Mouse (Mus musculus) heart, embryonic 12.5 days (tissue): Measurements from ENCODE around the gene Pram1. TPM values are rescaled to one million over a fixed set of nuclear protein-coding genes. Genes with fewer than 3 reads are reported as not detected.
A peak's percentile ranks its signal among the peaks of the same experiment; 100 is the strongest.

Experiments used
- ATAC-seq: fragments of 200-750 bp; cut with Nextera tagmentation; 2 replicates; pipeline ENCODE4 v1.8.0; 2017; ENCODE audit warnings: moderate TSS enrichment, moderate library complexity; ENCODE audit not compliant: insufficient number of reproducible peaks, low FRiP score
- H3K27ac ChIP-seq: fragments of 300-500 bp; sonication (generic); 2 replicates; pipeline ENCODE4 v1.5.1; 2016; ENCODE audit warnings: mild to moderate bottlenecking, moderate library complexity; ENCODE audit not compliant: poor library complexity, severe bottlenecking
- H3K27me3 ChIP-seq: fragments of 300-500 bp; sonication (generic); replicated peaks from 2 replicates; pipeline ENCODE4 v1.6.1; 2016; ENCODE audit warnings: mild to moderate bottlenecking, moderate library complexity
- H3K36me3 ChIP-seq: fragments of 300-500 bp; sonication (generic); 2 replicates; pipeline ENCODE4 v1.6.1; 2016; ENCODE audit warnings: mild to moderate bottlenecking, moderate library complexity
- H3K4me1 ChIP-seq: fragments of 300-500 bp; sonication (generic); replicated peaks from 2 replicates; pipeline ENCODE4 v1.6.1; 2016; ENCODE audit warnings: mild to moderate bottlenecking
- H3K4me2 ChIP-seq: fragments of 300-500 bp; sonication (generic); 2 replicates; pipeline ENCODE4 v1.6.1; 2016; ENCODE audit warnings: mild to moderate bottlenecking, moderate library complexity
- H3K4me3 ChIP-seq: fragments of 300-500 bp; sonication (generic); 2 replicates; pipeline ENCODE4 v1.5.1; 2016; ENCODE audit warnings: mild to moderate bottlenecking
- H3K9ac ChIP-seq: fragments of 300-500 bp; sonication (generic); 2 replicates; pipeline ENCODE4 v1.6.1; 2016; ENCODE audit warnings: mild to moderate bottlenecking, moderate library complexity
- H3K9me3 ChIP-seq: fragments of 300-500 bp; sonication (generic); replicated peaks from 2 replicates; pipeline ENCODE4 v1.6.1; 2016; ENCODE audit warnings: mild to moderate bottlenecking, moderate library complexity
- WGBS: fragments of 180-500 bp; shearing (Covaris S2); methylation state at CpG from one replicate; pipeline ENCODE4 v1.1.7; 2016; 5-methylcytosine and 5-hydroxymethylcytosine counted together
- polyA plus RNA-seq: library from polyadenylated mRNA; unstranded; fragments of >200 nt; fragmentation: Nextera tagmentation; extraction: Ambion mirVana; gene quantifications from 2 replicates; pipeline ENCODE4 v1.2.1, GENCODE M21; 2016

The Pram1 gene
- polyA plus RNA-seq, 1 experiment from 2014 or later = 0.14 TPM

DNA sequence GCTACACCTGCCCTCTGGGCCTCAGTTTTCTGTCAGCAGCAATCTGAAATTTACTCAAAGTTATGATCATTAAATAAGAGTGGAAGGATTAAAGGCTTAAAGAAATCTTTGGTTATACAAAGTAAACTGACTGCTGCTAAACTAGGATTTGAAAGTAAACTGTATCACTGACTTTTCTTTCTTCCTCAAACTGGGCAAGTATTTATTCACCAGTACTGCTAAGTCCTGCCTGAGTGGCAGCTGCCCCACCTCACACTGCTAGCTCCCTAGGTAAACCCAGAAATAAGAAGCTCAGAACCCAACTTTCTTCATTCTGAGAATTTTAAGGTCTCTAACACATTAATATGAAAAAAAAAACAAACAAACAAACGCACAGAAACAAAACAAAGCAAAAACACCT is 36.0 kb downstream of the Pram1 start:
- H3K9ac ChIP-seq = no peak overlapping the region
- peaks cover 11% of the 10 kb centered on the region for H3K4me1 ChIP-seq
- no peak overlapping the region for H3K27ac ChIP-seq
- ATAC-seq = no peak
- H3K27me3 ChIP-seq = no peaks in the 10 kb centered on the region
- no peak overlapping the region for H3K4me3 ChIP-seq
- WGBS = 75% methylated on average over 1 of the region's 1 CpGs
- H3K9me3 ChIP-seq = no peaks in the 10 kb centered on the region
- peaks cover 20% of the 10 kb centered on the region for H3K36me3 ChIP-seq
- H3K4me2 ChIP-seq = no peak overlapping the region

DNA sequence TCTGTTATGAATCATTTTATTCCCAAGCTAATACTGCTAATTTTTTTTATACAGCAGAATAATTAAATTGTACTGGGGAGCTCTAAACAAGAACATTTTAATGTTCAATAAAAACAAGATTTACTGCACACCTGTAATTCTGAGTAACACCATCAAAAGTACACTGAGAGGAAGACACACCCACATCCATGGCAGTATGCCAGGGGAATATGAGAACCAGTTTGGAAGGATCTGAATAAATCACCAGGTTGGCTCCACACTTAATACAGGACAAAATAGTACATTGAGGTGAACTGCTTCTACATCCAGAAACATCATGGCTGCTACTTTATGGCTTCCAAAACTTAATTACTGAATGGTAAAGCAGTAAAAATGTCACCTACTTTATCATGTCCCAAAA is 37.6 kb downstream of the Pram1 start:
- no peak overlapping the region for H3K27ac ChIP-seq

DNA sequence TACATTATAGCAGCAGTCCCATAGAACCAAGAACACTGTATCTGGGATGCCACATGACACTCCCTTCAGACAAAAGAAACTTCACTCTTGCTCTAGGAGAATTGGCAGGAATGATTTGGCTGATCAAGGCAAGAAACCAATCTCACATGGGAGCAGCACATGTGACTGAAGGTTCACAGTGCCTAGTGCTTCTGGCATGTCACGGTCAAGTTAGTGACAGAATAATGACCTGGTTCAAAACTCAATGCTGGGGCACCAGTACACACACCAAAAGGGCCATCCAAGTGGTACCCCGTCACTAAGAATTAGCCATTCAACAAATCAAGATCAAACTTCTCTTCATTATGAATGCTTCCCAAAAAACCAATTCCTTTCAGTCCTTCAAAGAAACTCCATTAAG is 38.2 kb downstream of the Pram1 start:
- Histone ChIP-seq H3K9ac (no peak overlapping the region), H3K4me3 (no peak overlapping the region), H3K27me3 (no peaks in the 10 kb centered on the region), H3K4me1 (peaks cover 15% of the 10 kb centered on the region; the same call in 1 of the 2 replicates), H3K27ac (no peak overlapping the region), H3K4me2 (no peak overlapping the region), H3K9me3 (no peaks in the 10 kb centered on the region), H3K36me3 (peaks cover 20% of the 10 kb centered on the region)
- WGBS = 93% methylated on average over 2 of the region's 2 CpGs
- ATAC-seq = no peak

More for the DNA sequence above, 37.6 kb downstream of the Pram1 start:
- ATAC-seq = no peak
- Histone ChIP-seq H3K36me3 (peaks cover 20% of the 10 kb centered on the region), H3K9ac (no peak overlapping the region), H3K27me3 (no peaks in the 10 kb centered on the region), H3K4me3 (no peak overlapping the region), H3K4me2 (no peak overlapping the region), H3K9me3 (no peaks in the 10 kb centered on the region), H3K4me1 (peaks cover 15% of the 10 kb centered on the region; the same call in 1 of the 2 replicates)

DNA sequence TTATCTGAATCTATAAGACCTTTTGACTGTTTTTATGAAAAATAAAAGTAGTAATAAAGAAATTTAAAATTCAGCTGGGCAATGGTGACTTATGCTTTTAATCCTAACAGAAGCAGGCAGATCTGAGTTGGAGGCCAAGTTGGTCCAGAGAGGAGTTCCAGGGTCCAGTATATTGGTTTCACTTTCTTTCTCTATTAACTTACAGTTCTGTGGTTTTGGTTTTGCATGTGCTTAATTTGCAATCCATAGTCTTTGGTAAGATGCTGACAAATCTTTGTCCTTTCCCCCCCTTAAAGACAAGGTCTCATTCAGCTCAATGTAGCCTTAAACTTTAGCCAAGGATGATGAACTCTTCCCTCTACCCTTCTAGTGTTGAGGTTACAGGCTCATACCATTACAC is 40.9 kb downstream of the Pram1 start:
- Histone ChIP-seq H3K36me3 (peaks cover 22% of the 10 kb centered on the region), H3K27me3 (no peaks in the 10 kb centered on the region), H3K4me3 (no peak overlapping the region), H3K9ac (no peak overlapping the region), H3K4me2 (no peak overlapping the region), H3K27ac (no peak overlapping the region), H3K4me1 (peaks cover 33% of the 10 kb centered on the region), H3K9me3 (no peaks in the 10 kb centered on the region)
- no peak for ATAC-seq

DNA sequence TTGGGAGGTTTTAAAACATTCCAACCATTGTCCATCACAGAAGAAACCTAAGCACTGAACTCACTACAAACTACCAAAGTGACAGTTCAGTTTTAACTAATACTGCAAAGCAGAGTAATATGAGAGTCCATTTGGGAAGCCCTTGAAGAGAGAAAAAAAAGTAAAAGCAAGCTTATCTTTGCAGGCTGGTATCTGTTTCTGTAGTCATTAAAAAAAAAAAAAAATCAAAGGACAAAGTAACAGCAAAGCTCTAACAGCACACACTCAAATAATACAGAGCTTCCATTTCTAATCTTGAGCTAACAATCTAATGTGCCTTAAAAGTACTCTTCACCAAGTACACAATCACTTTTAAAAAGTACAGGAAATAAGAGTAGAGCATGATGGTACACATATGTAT is 43.9 kb downstream of the Pram1 start:
- Histone ChIP-seq H3K9me3 (no peaks in the 10 kb centered on the region), H3K27me3 (no peaks in the 10 kb centered on the region), H3K27ac (no peak overlapping the region), H3K4me1 (peaks cover 37% of the 10 kb centered on the region), H3K36me3 (peaks cover 14% of the 10 kb centered on the region), H3K4me2 (peak overlapping the region; percentile 26; the same call in 1 of the 2 replicates), H3K9ac (no peak overlapping the region), H3K4me3 (no peak overlapping the region)
- no peak for ATAC-seq

DNA sequence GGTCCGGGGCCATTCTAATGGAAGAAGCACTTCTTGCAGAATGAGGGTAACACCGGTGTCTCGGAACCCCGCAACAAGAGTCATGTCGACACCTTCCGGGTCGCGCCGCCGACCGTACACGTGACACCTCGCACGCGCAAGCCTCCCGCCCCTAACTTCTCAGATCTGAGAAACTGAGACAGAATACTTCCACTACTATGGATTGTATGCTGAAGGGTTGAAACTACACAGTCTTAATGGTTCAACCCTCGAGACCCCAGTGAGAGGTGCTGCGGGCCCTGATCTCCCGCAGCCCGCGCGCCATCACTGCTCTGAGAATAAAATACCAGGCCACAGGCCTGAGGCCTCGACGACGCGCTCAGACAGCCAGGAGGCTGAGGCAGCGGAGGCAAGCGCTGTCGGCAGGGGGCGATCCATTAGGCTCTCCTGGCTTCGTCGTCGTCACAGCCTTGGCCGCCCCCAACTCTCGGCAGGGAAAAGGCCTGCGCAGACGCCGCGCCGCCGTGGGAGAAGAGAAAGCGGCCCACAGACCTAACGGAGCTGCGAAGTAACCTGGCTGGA is 46.9 kb downstream of the Pram1 start:
- H3K4me3 ChIP-seq = peak overlapping the region; percentile 85
- H3K27ac ChIP-seq = peak overlapping the region; percentile 94
- H3K4me2 ChIP-seq = peak overlapping the region; percentile 91
- ATAC-seq = peak; percentile 75
- peak overlapping the region; percentile 85 for H3K9ac ChIP-seq
- H3K27me3 ChIP-seq = no peaks in the 10 kb centered on the region
- under 1% methylated on average over 44 of the region's 44 CpGs for WGBS
- peaks cover 7% of the 10 kb centered on the region for H3K36me3 ChIP-seq
- no peaks in the 10 kb centered on the region for H3K9me3 ChIP-seq
- H3K4me1 ChIP-seq = peaks cover 28% of the 10 kb centered on the region

DNA sequence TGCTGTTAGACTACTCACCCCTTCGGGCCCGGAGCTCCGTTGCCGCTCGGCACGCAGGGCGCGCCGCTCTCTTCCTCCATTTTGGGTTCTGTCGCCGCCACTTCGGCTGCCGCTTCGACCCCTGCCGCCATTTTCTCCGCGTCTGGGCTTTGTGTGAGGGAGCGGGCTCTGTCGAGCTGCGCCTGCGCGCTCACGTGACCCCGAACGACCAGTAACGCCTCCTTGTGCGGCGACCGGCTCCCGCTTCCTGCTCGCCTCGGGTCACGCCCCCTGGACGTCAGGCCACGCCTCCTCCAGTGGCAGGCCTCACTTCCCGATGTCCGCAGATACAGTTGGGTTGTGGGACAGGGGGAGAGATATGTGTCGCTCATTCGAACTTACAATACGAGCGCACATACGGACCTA is 47.4 kb downstream of the Pram1 start:
- Histone ChIP-seq H3K4me1 (peaks cover 28% of the 10 kb centered on the region), H3K9ac (peak overlapping the region; percentile 85), H3K27ac (peak overlapping the region; percentile 94), H3K4me2 (peak overlapping the region; percentile 91), H3K36me3 (peaks cover 7% of the 10 kb centered on the region), H3K27me3 (no peaks in the 10 kb centered on the region), H3K4me3 (peak overlapping the region; percentile 85), H3K9me3 (no peaks in the 10 kb centered on the region)
- WGBS = under 1% methylated on average over 42 of the region's 42 CpGs
- ATAC-seq = peak; percentile 99

DNA sequence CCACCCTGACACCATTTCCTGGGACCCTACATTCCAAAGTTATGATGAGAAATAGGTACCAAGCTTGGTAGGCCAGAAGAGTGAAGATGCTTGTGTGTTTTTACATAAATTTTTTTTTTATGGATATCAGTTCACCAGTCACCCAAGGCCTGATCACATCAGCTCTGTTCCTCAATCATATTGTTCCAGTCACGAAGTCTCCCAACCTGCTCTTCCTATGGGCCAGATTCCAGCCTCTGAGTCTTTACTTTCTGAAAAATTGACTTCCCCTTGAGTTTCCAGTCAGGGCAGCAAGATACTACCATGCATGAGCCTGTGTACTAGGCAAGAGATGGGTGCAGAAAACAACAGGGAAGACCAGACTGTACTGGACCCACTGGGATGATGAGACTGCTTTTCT is 48.9 kb downstream of the Pram1 start, which contains the start of gene Hnrnpm:
Gene Hnrnpm (minus strand): TSS at position 101 of the 400 bp plus-strand sequence.
- H3K4me1 ChIP-seq = peaks cover 28% of the 10 kb centered on the region
- H3K27me3 ChIP-seq = no peaks in the 10 kb centered on the region
- H3K4me2 ChIP-seq = peak within 1 kb of the TSS; percentile 91
- H3K9ac ChIP-seq = peak within 1 kb of the TSS; percentile 85
- H3K27ac ChIP-seq = peak within 1 kb of the TSS; percentile 30; the same call in 1 of the 2 replicates
- no peak for ATAC-seq
- H3K36me3 ChIP-seq = peaks cover 15% of the 10 kb centered on the region
- peak within 1 kb of the TSS; percentile 85 for H3K4me3 ChIP-seq
- H3K9me3 ChIP-seq = no peaks in the 10 kb centered on the region
- 94% methylated on average over 1 of the region's 1 CpGs for WGBS

Other genes starting within 250 kb of the Pram1 start
- 8.0 and 8.1 TPM in 2 replicates for gene Zfp101, start 243.4 kb upstream of the Pram1 start, polyA plus RNA-seq
- not detected in 2 replicates for gene Actl9, start 205.2 kb upstream of the Pram1 start, polyA plus RNA-seq
- 44.1 and 49.0 TPM in 2 replicates for gene Adamts10, start 113.9 kb upstream of the Pram1 start, polyA plus RNA-seq
- gene Myo1f, start 82.3 kb upstream of the Pram1 start, polyA plus RNA-seq = 1.6 and 1.9 TPM in 2 replicates
- gene Zfp414, start 9.0 kb upstream of the Pram1 start, polyA plus RNA-seq = 31.6 and 32.4 TPM in 2 replicates
- 257 and 259 TPM in 2 replicates for gene Hnrnpm, start 48.8 kb downstream of the Pram1 start, polyA plus RNA-seq
- 76.5 and 79.5 TPM in 2 replicates for gene March2, start 80.6 kb downstream of the Pram1 start, polyA plus RNA-seq
- gene Rab11b, start 122.5 kb downstream of the Pram1 start, polyA plus RNA-seq = 285 and 287 TPM in 2 replicates
- gene Angptl4, start 143.8 kb downstream of the Pram1 start, polyA plus RNA-seq = 6.9 and 7.5 TPM in 2 replicates
- 39.0 and 43.9 TPM in 2 replicates for gene Kank3, start 172.5 kb downstream of the Pram1 start, polyA plus RNA-seq
- 570 and 574 TPM in 2 replicates for gene Rps28, start 186.5 kb downstream of the Pram1 start, polyA plus RNA-seq
- 431 and 466 TPM in 2 replicates for gene Ndufa7, start 186.5 kb downstream of the Pram1 start, polyA plus RNA-seq
- gene Cd320, start 205.0 kb downstream of the Pram1 start, polyA plus RNA-seq = 41.5 and 43.8 TPM in 2 replicates
- gene Gm7029, start 235.8 kb downstream of the Pram1 start, polyA plus RNA-seq = not detected in 2 replicates